Mouse (Mus musculus): ENCODE measurements around the gene Herc3. TPM values are rescaled to one million over a fixed set of nuclear protein-coding genes. Genes with fewer than 3 reads are reported as not detected.

Herc3 gene
- total RNA-seq, 2 experiments from 2014 or later = 227 to 262 TPM

GRCm38 (mm10) chr6:58964091-58964490, 132.8 kb downstream of the Herc3 start:
- DNase-seq (ENCODE audit: extremely low spot score in 1 of 2, low spot score in 1 of 2) = no peak

- DNase-seq (ENCODE audit: extremely low spot score in 1 of 2, low spot score in 1 of 2) = no peak
Measured at GRCm38 (mm10) chr6:58964565-58964964, 133.3 kb downstream of the Herc3 start.

- peak in 1 of 2 experiments; percentile 12 for DNase-seq (ENCODE audit: extremely low spot score in 1 of 2, low spot score in 1 of 2)
Measured at GRCm38 (mm10) chr6:58965071-58965831, 134.0 kb downstream of the Herc3 start.

GRCm38 (mm10) chr6:58968272-58968671, 137.0 kb downstream of the Herc3 start:
- no peak for DNase-seq (ENCODE audit: extremely low spot score in 1 of 2, low spot score in 1 of 2)

Other genes starting within 250 kb of the Herc3 start
- gene Abcg2, start 246.9 kb upstream of the Herc3 start, total RNA-seq (2021) = 10 to 100 TPM; 17.7 to 18.6 TPM
- 100 to 1,000 TPM; 247 to 281 TPM for gene Nap1l5, start 75.6 kb downstream of the Herc3 start, total RNA-seq (2021)
- gene Fam13a, start 193.1 kb downstream of the Herc3 start, total RNA-seq (2021) = 10 to 100 TPM; 15.6 to 17.4 TPM